Mouse (Mus musculus): ENCODE data around the gene Nek6.

Nek6 gene

GRCm38 (mm10) chr2:38511487-38512307 lies at the start of gene Nek6:
TSS of gene Nek6 (plus strand) at chr2:38511643.
- DNase-seq (ENCODE audit: inconsistent ontology term): peak; percentile 76

GRCm38 (mm10) chr2:38462323-38462722 lies 49.1 kb upstream of the Nek6 start:
- DNase-seq (ENCODE audit: inconsistent ontology term): no peak

- no peak for DNase-seq (ENCODE audit: inconsistent ontology term)
Measured at GRCm38 (mm10) chr2:38468845-38469244, 42.6 kb upstream of the Nek6 start.

- DNase-seq (ENCODE audit: inconsistent ontology term): no peak
Measured at GRCm38 (mm10) chr2:38471745-38472144, 39.7 kb upstream of the Nek6 start.

- no peak for DNase-seq (ENCODE audit: inconsistent ontology term)
Measured at GRCm38 (mm10) chr2:38472829-38473228, 38.6 kb upstream of the Nek6 start.

GRCm38 (mm10) chr2:38476871-38477496 lies 34.5 kb upstream of the Nek6 start:
- DNase-seq (ENCODE audit: inconsistent ontology term): no peak

GRCm38 (mm10) chr2:38477497-38477873 lies 34.0 kb upstream of the Nek6 start:
- no peak for DNase-seq (ENCODE audit: inconsistent ontology term)

- DNase-seq (ENCODE audit: inconsistent ontology term): no peak
Measured at GRCm38 (mm10) chr2:38478683-38479082, 32.8 kb upstream of the Nek6 start.

GRCm38 (mm10) chr2:38479541-38479940 lies 31.9 kb upstream of the Nek6 start:
- no peak for DNase-seq (ENCODE audit: inconsistent ontology term)

- no peak for DNase-seq (ENCODE audit: inconsistent ontology term)
Measured at GRCm38 (mm10) chr2:38481166-38481778, 30.2 kb upstream of the Nek6 start.

- DNase-seq (ENCODE audit: inconsistent ontology term): no peak
Measured at GRCm38 (mm10) chr2:38482122-38482521, 29.3 kb upstream of the Nek6 start.

GRCm38 (mm10) chr2:38483058-38483704 lies 28.3 kb upstream of the Nek6 start:
- DNase-seq (ENCODE audit: inconsistent ontology term): no peak

GRCm38 (mm10) chr2:38484556-38484955 lies 26.9 kb upstream of the Nek6 start:
- no peak for DNase-seq (ENCODE audit: inconsistent ontology term)

GRCm38 (mm10) chr2:38485409-38485808 lies 26.0 kb upstream of the Nek6 start:
- no peak for DNase-seq (ENCODE audit: inconsistent ontology term)

- DNase-seq (ENCODE audit: inconsistent ontology term): peak; percentile 81
Measured at GRCm38 (mm10) chr2:38485957-38486931, 25.2 kb upstream of the Nek6 start.

- no peak for DNase-seq (ENCODE audit: inconsistent ontology term)
Measured at GRCm38 (mm10) chr2:38497594-38497993, 13.8 kb upstream of the Nek6 start.

GRCm38 (mm10) chr2:38501606-38502005 lies 9.8 kb upstream of the Nek6 start:
- DNase-seq (ENCODE audit: inconsistent ontology term): no peak

- no peak for DNase-seq (ENCODE audit: inconsistent ontology term)
Measured at GRCm38 (mm10) chr2:38502123-38502522, 9.3 kb upstream of the Nek6 start.

GRCm38 (mm10) chr2:38502747-38503146 lies 8.7 kb upstream of the Nek6 start:
- no peak for DNase-seq (ENCODE audit: inconsistent ontology term)

GRCm38 (mm10) chr2:38504311-38504710 lies 7.1 kb upstream of the Nek6 start:
- peak; percentile 54 for DNase-seq (ENCODE audit: inconsistent ontology term)

- no peak for DNase-seq (ENCODE audit: inconsistent ontology term)
Measured at GRCm38 (mm10) chr2:38507181-38507580, 4.3 kb upstream of the Nek6 start.
